Mouse (Mus musculus) hindbrain, postnatal 0 days (tissue): ENCODE measurements around the gene Gm37240. TPM values are rescaled to one million over a fixed set of nuclear protein-coding genes. Genes with fewer than 3 reads are reported as not detected.

Source experiments
- ATAC-seq: fragments of 200-750 bp; cut with Nextera tagmentation; 2 replicates; pipeline ENCODE4 v1.8.0; 2017; ENCODE audit warnings: mild to moderate bottlenecking, moderate TSS enrichment, moderate library complexity
- DNase-seq: peaks from one replicate; pipeline ENCODE4 v3.0.0-alpha.2; 2015; ENCODE audit warnings: low spot score
- H3K27ac ChIP-seq: fragments of 300-500 bp; sonication (generic); 2 replicates; pipeline ENCODE4 v1.5.1; 2014; ENCODE audit warnings: mild to moderate bottlenecking
- H3K27me3 ChIP-seq: fragments of 300-500 bp; sonication (generic); 2 replicates; pipeline ENCODE4 v1.6.1; 2014; ENCODE audit warnings: low read length, mixed read lengths; ENCODE audit not compliant: insufficient read depth
- H3K36me3 ChIP-seq: fragments of 300-500 bp; sonication (generic); 2 replicates; pipeline ENCODE4 v1.6.1; 2014; ENCODE audit warnings: low read length, mixed read lengths; ENCODE audit not compliant: insufficient read depth
- H3K4me1 ChIP-seq: fragments of 300-500 bp; sonication (generic); 2 replicates; pipeline ENCODE4 v1.6.1; 2014; ENCODE audit warnings: antibody characterized with exemption, low read length, mixed read lengths; ENCODE audit not compliant: insufficient read depth
- H3K4me2 ChIP-seq: fragments of 300-500 bp; sonication (generic); 2 replicates; pipeline ENCODE4 v1.6.1; 2014; ENCODE audit warnings: low read depth, mild to moderate bottlenecking, low read length, moderate library complexity, mixed read lengths
- H3K4me3 ChIP-seq: fragments of 300-500 bp; sonication (generic); 2 replicates; pipeline ENCODE4 v1.5.1; 2014; ENCODE audit warnings: low read length
- H3K9ac ChIP-seq: fragments of 300-500 bp; sonication (generic); replicated peaks from 2 replicates; pipeline ENCODE4 v1.6.1; 2014; ENCODE audit warnings: mild to moderate bottlenecking, low read length, moderate library complexity, mixed read lengths
- H3K9me3 ChIP-seq: fragments of 300-500 bp; sonication (generic); 2 replicates; pipeline ENCODE4 v1.6.1; 2016; ENCODE audit warnings: low read length, mixed read lengths
- CTCF ChIP-seq: IDR thresholded peaks from 2 replicates; pipeline ENCODE4 v1.5.1; 2016; ENCODE audit warnings: antibody characterized with exemption, control low read depth, low read depth
- WGBS: fragments of 180-500 bp; shearing (Covaris S2); extraction: QIAGEN DNeasy Blood & Tissue Kit; methylation state at CpG from one replicate; pipeline ENCODE4 v1.1.7; 2014; 5-methylcytosine and 5-hydroxymethylcytosine counted together
- polyA plus RNA-seq: library from polyadenylated mRNA; unstranded; fragments of >200 nt; fragmentation: Nextera tagmentation; extraction: Ambion mirVana; gene quantifications from 2 replicates; pipeline ENCODE4 v1.2.1, GENCODE M21; 2015
- total RNA-seq: library from RNA; depleted of rRNA; stranded (reverse); fragments of >200 nt; gene quantifications from 2 replicates; pipeline ENCODE4 v1.2.3, GENCODE M21; 2014

The Gm37240 gene
- total and polyA plus RNA-seq, 2 experiments from 2014 or later = 1.5 TPM; not detected in 1

DNA sequence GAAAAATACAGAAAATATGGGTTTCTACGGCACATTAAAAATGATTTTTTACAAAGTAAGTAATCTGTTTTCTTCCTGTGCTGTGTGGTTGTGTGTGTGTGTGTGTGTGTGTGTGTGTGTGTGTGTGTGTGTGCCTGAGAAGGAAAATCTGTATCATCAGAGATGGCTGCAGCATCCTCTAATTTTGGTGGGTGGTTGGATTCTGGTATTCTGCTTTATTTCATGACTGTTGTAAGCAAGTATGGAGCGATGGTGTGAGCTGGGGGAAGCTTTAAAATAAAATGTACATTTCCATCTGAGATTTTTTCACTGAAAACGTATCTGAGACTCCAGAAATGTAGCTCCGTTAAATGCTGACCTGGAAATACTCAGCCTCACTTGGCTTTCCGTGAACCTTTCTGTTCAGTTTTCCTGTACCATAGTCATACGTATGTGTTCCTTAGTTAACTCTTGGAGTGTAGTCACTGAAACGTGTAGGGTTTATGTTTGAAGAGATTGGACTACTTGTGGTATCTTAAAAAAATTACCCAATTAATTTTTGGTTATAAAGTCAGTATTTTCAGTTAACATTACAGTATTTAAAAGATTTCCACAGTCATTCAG lies 934.6 kb downstream of the Gm37240 start:
- DNase-seq (peak; percentile 40), ATAC-seq (0 out of 2 replicates have a peak, but pooled peaks have one; percentile 16)
- no peak for TF ChIP-seq CTCF
- Histone ChIP-seq H3K9ac (peak overlapping the region; percentile 67), H3K36me3 (no peaks in the 10 kb centered on the region), H3K4me1 (no peaks in the 10 kb centered on the region), H3K4me2 (peak overlapping the region; percentile 56), H3K27me3 (no peaks in the 10 kb centered on the region), H3K9me3 (no peaks in the 10 kb centered on the region), H3K4me3 (peak overlapping the region; percentile 65), H3K27ac (peak overlapping the region; percentile 90)
- WGBS = 27% methylated on average over 7 of the region's 7 CpGs

DNA sequence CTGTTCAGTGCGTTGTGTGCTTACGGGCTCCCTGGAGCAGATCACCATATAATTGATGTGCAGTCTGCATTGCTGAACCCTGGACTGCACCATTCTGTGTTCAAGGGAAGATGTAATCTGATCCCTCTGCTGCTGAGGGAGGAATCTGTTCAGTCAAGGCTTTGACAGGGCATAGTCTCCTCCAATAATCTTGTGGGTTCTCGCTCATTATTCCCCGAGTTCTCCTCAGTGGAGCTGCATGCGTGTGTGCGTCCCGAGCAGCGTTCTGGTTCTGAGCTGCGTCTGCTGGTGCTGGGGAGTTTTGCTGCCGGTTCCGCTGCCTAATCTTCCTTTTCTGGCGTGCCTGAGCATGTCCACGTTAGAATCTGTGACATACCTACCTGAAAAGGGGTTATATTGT lies 935.2 kb downstream of the Gm37240 start:
- ATAC-seq = peak; percentile 99
- Histone ChIP-seq H3K9me3 (no peaks in the 10 kb centered on the region), H3K4me3 (peak overlapping the region; percentile 65), H3K36me3 (no peaks in the 10 kb centered on the region), H3K4me2 (peak overlapping the region; percentile 56), H3K27me3 (no peaks in the 10 kb centered on the region), H3K9ac (peak overlapping the region; percentile 67), H3K27ac (peak overlapping the region; percentile 90), H3K4me1 (no peaks in the 10 kb centered on the region)
- WGBS = 2% methylated on average over 13 of the region's 13 CpGs
- DNase-seq = peak; percentile 89
- peak; percentile 7; the same call in 1 of the 2 replicates for TF ChIP-seq CTCF

DNA sequence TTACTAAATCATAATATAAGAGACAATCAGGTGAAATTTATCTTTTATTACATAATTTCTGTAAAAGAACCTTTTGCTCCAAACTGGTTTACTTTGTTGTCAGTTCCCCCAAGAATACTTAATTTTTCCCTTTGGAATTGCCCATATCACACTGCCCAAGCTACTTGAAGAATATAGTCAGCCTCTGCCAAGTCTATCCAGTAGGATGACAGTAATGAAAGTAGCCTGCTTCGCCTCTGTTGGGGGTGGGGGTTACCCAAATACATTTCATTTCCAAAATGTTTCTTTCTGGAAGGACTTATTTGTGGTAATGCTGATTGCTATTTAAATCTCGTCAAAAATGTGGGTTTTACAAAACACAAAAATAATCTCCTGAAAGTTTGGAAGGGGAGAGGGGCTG lies 935.6 kb downstream of the Gm37240 start:
- Histone ChIP-seq H3K9me3 (no peaks in the 10 kb centered on the region), H3K4me3 (peak overlapping the region; percentile 65), H3K4me2 (peak overlapping the region; percentile 56), H3K4me1 (no peaks in the 10 kb centered on the region), H3K27ac (peak overlapping the region; percentile 90), H3K27me3 (no peaks in the 10 kb centered on the region), H3K36me3 (no peaks in the 10 kb centered on the region), H3K9ac (peak overlapping the region; percentile 67)
- peak; percentile 86 for ATAC-seq
- peak; percentile 50 for DNase-seq
- no peak for TF ChIP-seq CTCF
- 12% methylated on average over 2 of the region's 2 CpGs for WGBS

DNA sequence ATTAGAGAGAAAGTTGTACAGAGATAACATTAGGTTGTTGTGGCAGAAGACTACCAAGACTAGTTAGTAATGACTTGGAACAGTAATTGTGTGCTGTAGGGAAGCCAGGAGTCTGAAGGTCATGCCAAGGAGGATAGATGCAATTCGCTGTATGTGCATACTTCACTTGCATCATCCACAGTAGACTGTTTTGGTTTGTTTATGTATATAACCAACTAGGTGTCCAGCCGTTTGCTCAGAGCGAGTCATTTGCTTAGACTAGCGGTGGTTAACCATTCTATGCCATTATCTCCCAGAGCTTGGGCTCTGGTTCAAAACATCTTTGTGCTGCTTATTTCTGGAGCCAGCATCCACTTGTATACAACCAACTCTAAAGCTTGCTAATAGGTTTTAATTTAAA lies 937.9 kb downstream of the Gm37240 start:
- H3K4me1 ChIP-seq = no peaks in the 10 kb centered on the region
- H3K9ac ChIP-seq = no peak overlapping the region
- DNase-seq = no peak
- 86% methylated on average over 4 of the region's 4 CpGs for WGBS
- no peak overlapping the region for H3K27ac ChIP-seq
- no peak overlapping the region for H3K4me3 ChIP-seq
- no peaks in the 10 kb centered on the region for H3K9me3 ChIP-seq
- no peaks in the 10 kb centered on the region for H3K36me3 ChIP-seq
- no peaks in the 10 kb centered on the region for H3K27me3 ChIP-seq
- no peak for ATAC-seq
- H3K4me2 ChIP-seq = no peak overlapping the region
- no peak for TF ChIP-seq CTCF

DNA sequence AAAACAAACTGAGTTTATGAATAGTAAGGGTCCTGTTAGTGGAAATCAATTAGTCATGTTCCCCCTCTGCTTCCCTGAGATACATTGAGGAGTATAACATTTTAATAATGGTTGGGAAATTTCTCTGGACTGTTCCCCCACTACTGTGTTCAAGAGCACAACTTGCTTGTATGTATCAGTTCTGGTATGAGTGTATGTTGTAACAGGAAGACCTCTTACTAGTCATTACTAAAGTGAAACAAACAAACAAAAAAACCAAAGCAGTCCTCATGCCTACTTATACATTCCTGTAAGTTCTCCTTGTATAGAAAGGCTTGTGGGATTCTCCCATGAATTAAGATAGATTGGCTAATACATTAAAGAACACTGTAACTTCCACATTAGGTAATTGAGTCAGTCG lies 940.9 kb downstream of the Gm37240 start:
- H3K4me1 ChIP-seq = no peaks in the 10 kb centered on the region
- no peak overlapping the region for H3K4me3 ChIP-seq
- H3K27me3 ChIP-seq = no peaks in the 10 kb centered on the region
- H3K4me2 ChIP-seq = no peak overlapping the region
- ATAC-seq (no peak), DNase-seq (no peak)
- no peaks in the 10 kb centered on the region for H3K9me3 ChIP-seq
- no peak overlapping the region for H3K27ac ChIP-seq
- whole genome bisulfite sequencing = 91% methylated on average over 1 of the region's 1 CpGs
- TF ChIP-seq CTCF = no peak
- H3K9ac ChIP-seq = no peak overlapping the region
- H3K36me3 ChIP-seq = no peaks in the 10 kb centered on the region

DNA sequence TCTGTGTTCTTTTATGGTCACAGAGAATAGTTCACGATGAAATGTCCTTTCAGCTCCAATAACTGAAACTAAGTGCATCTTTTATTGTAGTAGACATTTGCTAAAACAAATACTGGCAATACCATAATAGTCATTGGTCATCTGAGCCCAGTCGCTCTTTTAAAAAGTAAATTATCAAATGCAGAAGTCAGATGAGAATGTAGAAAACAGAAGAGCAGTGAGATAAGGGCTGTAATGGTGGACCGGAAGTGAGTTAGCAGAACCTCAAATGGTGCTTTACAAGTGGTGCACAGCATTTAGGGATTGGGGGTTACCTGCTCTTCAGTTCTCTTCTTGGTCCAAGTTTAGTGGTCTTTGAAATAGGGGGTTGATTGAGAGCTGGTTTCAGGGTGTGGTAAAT lies 942.4 kb downstream of the Gm37240 start:
- TF ChIP-seq CTCF = no peak
- H3K9me3 ChIP-seq = no peaks in the 10 kb centered on the region
- DNase-seq = no peak

More for the DNA sequence above, 942.4 kb downstream of the Gm37240 start:
- Histone ChIP-seq H3K4me3 (no peak overlapping the region), H3K4me2 (no peak overlapping the region), H3K27ac (no peak overlapping the region), H3K9ac (no peak overlapping the region), H3K36me3 (no peaks in the 10 kb centered on the region), H3K4me1 (no peaks in the 10 kb centered on the region), H3K27me3 (no peaks in the 10 kb centered on the region)
- 93% methylated on average over 3 of the region's 3 CpGs for WGBS
- ATAC-seq = no peak
